Mouse (Mus musculus) ES-E14 (cell line): Measurements from ENCODE around the gene Tcf25.

Experiments
- CHD2 ChIP-seq: IDR thresholded peaks from 2 replicates; pipeline ENCODE4 v1.6.1; 2014; ENCODE audit warnings: mild to moderate bottlenecking, low read depth, low read length, inconsistent platforms
- HCFC1 ChIP-seq: IDR thresholded peaks from 2 replicates; pipeline ENCODE4 v1.6.1; 2012; ENCODE audit warnings: low read length, inconsistent platforms, borderline replicate concordance; ENCODE audit not compliant: insufficient read depth
- MAFK ChIP-seq: IDR thresholded peaks from 2 replicates; pipeline ENCODE4 v1.6.1; 2014; ENCODE audit warnings: mild to moderate bottlenecking, low read depth, low read length, inconsistent platforms; ENCODE audit not compliant: insufficient read depth
- ZC3H11A ChIP-seq: IDR thresholded peaks from 2 replicates; pipeline ENCODE4 v1.6.1; 2012; ENCODE audit warnings: low read depth, mild to moderate bottlenecking, inconsistent platforms, low read length, borderline replicate concordance
- ZNF384 ChIP-seq: IDR thresholded peaks from 2 replicates; pipeline ENCODE4 v1.6.1; 2012; ENCODE audit warnings: low read depth, low read length, inconsistent platforms

DNA sequence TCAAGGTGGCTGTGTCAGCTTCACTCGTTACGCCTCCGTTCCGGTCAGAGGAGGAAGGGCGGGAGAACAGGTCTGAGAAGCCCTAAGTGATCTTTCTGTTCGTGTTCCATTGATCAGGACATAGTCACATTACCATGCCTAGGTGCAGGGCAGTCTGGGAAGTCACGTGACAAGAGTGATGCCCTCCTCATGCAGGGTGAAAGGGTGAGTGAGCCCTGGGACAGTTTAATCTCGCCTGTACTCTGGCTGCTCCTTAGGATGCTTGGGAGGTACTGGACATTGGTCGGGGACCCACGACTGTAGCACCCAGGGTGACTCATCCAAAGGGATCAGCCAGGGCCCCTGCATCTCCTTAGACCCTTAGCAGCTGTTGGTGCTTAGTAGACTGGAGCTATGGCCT lies 72.4 kb downstream of the Tcf25 start:
- no peak for TF ChIP-seq CHD2
- TF ChIP-seq HCFC1, result no peak
- no peak for TF ChIP-seq MAFK
- no peak for TF ChIP-seq ZNF384
- TF ChIP-seq ZC3H11A, result no peak
